Mouse (Mus musculus): ENCODE measurements around the gene Zfp963. TPM values are rescaled to one million over a fixed set of nuclear protein-coding genes. Genes with fewer than 3 reads are reported as not detected.
A peak's percentile ranks its signal among the peaks of the same experiment; 100 is the strongest.
"Not testable (repeated sequence)": the region's sequence is repeated elsewhere in the genome, so short reads cannot be mapped to it uniquely, and the experiment has no call there.

Zfp963 gene
- total RNA-seq, 2 experiments from 2014 or later: 3.4 to 5.3 TPM

DNA sequence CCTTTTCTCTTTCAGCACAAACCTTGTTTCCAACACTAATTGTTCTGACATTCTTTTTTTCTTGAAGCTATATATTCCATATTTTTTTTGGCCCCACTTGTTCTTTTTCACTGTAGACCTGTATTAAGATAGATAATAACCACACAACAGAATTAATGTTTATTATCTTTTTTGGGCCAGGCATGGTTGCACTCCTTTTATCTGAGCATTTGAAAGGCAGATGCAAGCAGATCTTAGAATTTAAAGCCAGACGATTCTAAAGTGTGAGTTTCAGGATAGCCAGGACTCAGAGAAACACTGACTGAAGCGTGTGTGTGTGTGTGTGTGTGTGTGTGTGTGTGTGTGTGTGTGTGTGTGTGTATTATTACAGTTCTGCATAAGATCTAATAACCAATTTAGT lies 2.7 kb upstream of the Zfp963 start:
- no peak for DNase-seq (ENCODE audit: low spot score in 2 of 2)
- intact Hi-C loops (cut with DNase I): loop anchor here (5.0 kb wide), 1 partner anchor 35 kb away; no protein-coding TSS in a partner anchor

DNA sequence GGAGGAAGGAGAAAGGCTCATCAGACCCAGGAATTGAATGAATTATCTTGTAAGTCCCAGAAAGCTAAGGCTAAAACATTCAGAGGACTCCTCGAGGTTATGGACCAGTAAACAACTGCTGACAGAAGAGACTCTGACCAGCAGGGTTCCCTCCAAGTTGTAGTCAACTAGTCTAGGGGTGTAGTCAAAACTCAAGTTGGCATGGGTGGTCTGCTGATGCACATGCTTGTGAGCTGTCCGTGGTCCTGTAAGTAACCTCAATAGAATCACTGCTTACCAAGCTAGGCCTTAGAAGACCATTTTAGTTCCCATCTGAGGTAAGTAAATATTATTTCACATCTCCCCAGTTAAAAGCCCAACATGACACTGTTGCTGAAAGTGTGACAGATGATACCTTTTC lies 8.5 kb downstream of the Zfp963 start:
- intact Hi-C loops (cut with DNase I): no loop called here
- DNase-seq (ENCODE audit: low spot score in 2 of 2): no peak

DNA sequence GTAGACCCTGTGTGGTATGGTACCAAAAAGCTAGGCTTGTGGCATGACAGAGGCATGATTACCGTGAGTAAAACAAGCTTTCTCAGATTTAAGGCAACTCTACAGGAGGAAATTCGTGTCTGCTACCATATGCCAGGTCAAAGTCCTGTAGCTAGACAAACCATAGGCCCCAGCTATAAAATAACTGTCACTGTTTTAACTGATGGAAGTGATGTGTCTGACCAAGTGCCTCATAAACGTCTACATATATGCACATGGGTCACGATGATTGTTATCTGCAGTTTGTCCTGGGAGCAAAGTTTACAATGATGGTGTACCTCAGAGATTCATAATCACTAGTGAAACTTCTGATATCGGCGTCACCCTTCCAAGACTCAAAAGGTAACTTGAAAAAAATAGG lies 9.0 kb downstream of the Zfp963 start:
- no peak for DNase-seq (ENCODE audit: low spot score in 2 of 2)
- intact Hi-C loops (cut with DNase I): no loop called here

DNA sequence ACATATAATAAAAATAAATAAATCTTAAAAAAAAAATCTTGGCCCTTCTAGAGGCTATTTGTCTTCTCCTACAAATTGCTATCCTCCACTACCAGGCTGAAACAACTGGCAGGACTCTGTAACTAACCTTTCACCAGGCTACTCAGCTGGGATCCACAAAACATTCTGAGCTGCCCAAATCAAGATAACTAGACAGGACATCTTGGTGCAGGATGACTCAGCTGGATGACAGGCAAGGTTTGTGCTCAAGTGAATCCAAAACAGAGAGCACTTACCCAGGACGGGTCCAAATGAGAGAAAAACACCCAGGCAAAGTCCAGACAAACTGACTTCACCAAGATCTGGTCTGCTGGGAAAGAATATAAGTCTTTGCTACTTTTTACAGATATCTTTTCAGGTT lies 14.3 kb downstream of the Zfp963 start:
- no peak for DNase-seq (ENCODE audit: low spot score in 2 of 2)
- intact Hi-C loops (cut with DNase I): no loop called here

DNA sequence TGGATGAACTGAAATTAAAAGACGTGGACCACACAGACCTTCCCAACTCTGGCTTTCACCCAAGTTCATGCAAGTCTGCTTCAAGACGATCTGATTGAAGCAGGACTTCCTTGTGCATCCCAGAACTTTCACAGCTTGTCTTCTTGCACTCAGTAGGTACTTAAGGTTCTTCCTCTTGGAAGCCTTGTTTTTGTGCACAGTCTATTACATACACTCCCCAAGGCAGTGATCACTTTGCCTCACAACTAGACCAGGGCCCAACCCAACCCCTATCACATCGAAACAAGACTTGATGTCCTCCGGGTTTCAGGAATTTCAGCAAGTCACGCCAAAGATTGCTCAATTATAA lies 32.6 kb downstream of the Zfp963 start:
- no peak for DNase-seq (ENCODE audit: low spot score in 2 of 2)
- intact Hi-C loops (cut with DNase I): loop anchor here (5.0 to 10.0 kb wide), 4 partner anchors 35 to 392 kb away; partner anchors contain the start of genes Zfp868 and Zfp964

DNA sequence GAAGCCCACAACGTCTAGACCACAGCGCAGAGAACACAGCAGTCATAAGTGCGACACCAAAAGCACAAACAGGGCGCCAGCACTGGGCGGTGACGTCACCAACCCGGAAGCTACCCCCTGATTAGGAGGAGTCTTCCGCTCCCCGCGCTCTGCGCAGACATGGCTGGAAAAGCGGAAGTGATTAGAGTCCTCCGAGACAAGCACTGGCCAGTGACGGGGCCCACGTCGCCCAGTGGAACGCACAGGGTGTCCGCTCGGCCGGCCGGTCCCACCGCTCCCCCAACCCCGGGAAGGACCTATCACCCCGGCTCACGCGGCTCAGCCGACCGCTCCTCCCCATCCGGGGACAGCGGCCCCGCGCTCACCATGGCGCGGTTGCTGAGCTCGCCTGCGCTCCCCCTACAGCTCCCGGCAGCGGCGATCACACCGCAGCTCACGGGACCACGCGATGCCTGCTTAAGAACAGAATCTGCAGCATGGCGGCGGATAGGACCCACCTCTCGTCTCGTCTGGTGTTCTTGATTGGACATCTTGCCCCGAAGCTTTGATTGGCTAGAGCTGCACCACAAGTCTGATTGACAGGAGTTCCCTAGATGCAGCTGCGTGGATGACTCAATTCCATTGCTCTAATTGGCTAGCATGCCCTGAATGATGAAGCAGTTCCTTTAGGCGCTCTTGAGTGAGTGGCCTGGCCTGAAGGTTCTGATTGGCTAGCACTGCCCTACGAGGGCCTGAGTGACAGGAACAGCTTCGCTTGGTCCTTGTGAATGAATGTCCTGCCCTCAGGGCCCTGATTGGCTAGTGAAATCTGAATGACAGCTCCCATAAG lies 33.2 kb downstream of the Zfp963 start:
- intact Hi-C loops (cut with DNase I): loop anchor here (5.0 to 10.0 kb wide), 4 partner anchors 36 to 392 kb away; partner anchors contain the start of genes Zfp868 and Zfp964
- DNase-seq (ENCODE audit: low spot score in 2 of 2): peak; percentile 93

DNA sequence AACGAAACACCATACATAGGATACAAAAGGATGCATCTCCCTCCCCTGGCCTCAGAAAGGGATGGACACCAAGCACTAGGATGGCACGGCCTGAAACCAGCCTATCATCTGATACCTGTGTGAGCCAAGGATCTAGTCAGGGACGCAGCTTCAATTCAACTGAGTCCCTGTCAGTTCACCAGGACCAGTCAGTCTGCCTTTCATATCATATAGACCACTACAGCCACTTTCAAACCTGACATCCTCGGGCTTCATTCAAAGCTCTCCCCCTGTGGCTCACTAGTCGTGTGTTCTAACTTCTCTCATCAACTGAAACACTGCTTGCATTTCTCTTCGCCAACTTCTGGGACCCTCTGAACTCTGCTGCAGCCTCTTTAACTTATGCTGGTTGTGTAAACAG lies 34.4 kb downstream of the Zfp963 start:
- intact Hi-C loops (cut with DNase I): loop anchor here (5.0 to 10.0 kb wide), 4 partner anchors 37 to 391 kb away; partner anchors contain the start of genes Zfp868 and Zfp964
- no peak for DNase-seq (ENCODE audit: low spot score in 2 of 2)

DNA sequence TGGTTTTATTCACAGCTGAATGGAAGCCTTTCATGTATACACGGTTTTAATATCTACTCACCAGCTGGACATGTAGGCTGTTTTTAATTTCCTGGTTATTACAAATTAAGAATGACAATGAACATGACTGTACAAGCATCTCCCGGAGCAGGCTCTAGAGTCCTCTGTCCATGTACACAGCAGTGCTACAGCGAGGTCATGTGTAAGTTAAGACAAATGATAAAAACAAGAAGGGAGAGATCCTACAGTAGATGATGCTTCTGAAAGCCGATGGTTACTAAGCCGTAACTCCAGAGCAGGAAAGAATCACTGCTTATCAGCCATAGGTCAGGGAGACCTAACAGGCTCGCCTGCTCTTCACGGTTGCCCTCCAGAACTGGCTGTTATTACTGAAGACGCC lies 36.3 kb downstream of the Zfp963 start:
- intact Hi-C loops (cut with DNase I): loop anchor here (10.0 kb wide), 1 partner anchor 389 kb away; no protein-coding TSS in a partner anchor
- no peak for DNase-seq (ENCODE audit: low spot score in 2 of 2)

DNA sequence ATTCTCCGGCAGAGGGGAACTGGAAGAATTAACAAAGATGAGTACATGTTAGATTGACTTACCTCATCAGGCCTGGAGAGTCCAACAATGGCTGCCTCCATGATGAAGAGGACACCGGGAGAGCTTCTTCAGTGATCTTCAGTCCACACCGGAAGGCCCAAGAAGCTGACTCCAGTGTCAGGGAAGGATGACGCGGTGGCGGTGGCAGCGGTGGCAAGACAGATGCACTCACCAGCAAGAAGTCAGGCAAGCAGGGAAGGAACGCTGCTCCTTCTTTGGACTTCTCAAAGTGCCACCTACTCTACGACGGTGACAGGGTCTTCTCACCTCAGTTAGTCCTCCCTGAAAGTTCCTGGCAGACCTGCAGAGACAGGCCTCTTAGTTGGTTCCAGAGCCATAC lies 39.1 kb downstream of the Zfp963 start, which contains the start of gene Zfp869:
Zfp869 (minus strand) TSS at position 101 of the 400 bp plus-strand sequence.
- intact Hi-C loops (cut with DNase I): loop anchor here (10.0 kb wide), 1 partner anchor 386 kb away; no protein-coding TSS in a partner anchor
- not testable (repeated sequence) for DNase-seq (ENCODE audit: low spot score in 2 of 2)

DNA sequence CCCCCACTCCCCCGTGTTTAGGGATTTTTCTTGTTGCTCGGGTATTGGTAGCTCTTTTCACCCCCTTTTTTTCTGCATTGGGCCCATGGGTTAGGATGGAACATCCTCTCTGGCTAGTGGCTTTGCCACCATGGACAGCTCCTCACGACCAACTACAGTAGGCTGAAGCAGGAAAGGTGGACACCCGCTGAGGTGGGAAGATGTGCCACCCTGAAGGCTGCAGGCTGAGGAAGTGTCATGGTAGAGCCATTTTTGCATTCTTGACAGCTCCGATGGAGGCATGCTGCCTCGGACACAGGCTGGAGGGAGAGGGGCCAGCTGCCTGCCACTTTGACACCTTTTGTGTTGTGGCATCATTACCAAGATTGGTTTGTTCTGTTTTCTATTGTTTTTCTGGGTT lies 48.0 kb downstream of the Zfp963 start:
- DNase-seq (ENCODE audit: low spot score in 2 of 2): no peak
- intact Hi-C loops (cut with DNase I): loop anchor here (2.0 kb wide), 1 partner anchor 13 kb away; no protein-coding TSS in a partner anchor

Other genes with a start within 250 kb of the Zfp963 start
- not detected for gene Gm7697, start 227.0 kb downstream of the Zfp963 start, total RNA-seq (2021)
- 10 to 100 TPM; 15.4 to 20.0 TPM for gene Zfp868, start 124.4 kb downstream of the Zfp963 start, total RNA-seq (2021)
- 1 to 10 TPM; 3.7 to 5.4 TPM for gene Zfp964, start 95.5 kb downstream of the Zfp963 start, total RNA-seq (2021)
- gene Zfp869, start 39.2 kb downstream of the Zfp963 start, total RNA-seq (2021): 10 to 100 TPM; 18.1 to 19.8 TPM
- gene Gm20422, start 24.9 kb upstream of the Zfp963 start, total RNA-seq (2021): 1 to 10 TPM in 1 of 2 experiments, not detected in 1; 1.4 TPM
- 10 to 100 TPM; 37.1 to 40.1 TPM for gene Atp13a1, start 41.2 kb upstream of the Zfp963 start, total RNA-seq (2021)
- gene Zfp866, start 41.2 kb upstream of the Zfp963 start, total RNA-seq (2021): 10 to 100 TPM; 23.7 to 31.1 TPM
- 10 to 100 TPM; 10.8 to 19.5 TPM for gene Gmip, start 58.7 kb upstream of the Zfp963 start, total RNA-seq (2021)
- under 1 TPM; 0.37 to 0.57 TPM for gene Lpar2, start 72.5 kb upstream of the Zfp963 start, total RNA-seq (2021)
- gene Pbx4, start 82.5 kb upstream of the Zfp963 start, total RNA-seq (2021): 10 to 100 TPM; 19.2 to 20.8 TPM
- gene Cilp2, start 137.7 kb upstream of the Zfp963 start, total RNA-seq (2021): 1 to 10 TPM in 1 of 2 experiments, under 1 TPM in 1; 0.91 to 1.0 TPM
- gene Tssk6, start 152.2 kb upstream of the Zfp963 start, total RNA-seq (2021): under 1 TPM in 1 of 2 experiments, not detected in 1; 0.32 TPM
- gene Ndufa13, start 152.6 kb upstream of the Zfp963 start, total RNA-seq (2021): 100 to 1,000 TPM; 144 to 161 TPM
- 10 to 100 TPM; 23.7 to 31.3 TPM for gene Yjefn3, start 152.7 kb upstream of the Zfp963 start, total RNA-seq (2021)
- gene Gatad2a, start 246.4 kb upstream of the Zfp963 start, total RNA-seq (2021): 10 to 100 TPM; 27.3 to 27.6 TPM

Data from left cerebral cortex, postnatal 36 days (tissue).